Mouse (Mus musculus): ENCODE data around the gene Spem2.

The Spem2 gene

GRCm38 (mm10) chr11:69799394-69800137 is 18.7 kb downstream of the Spem2 start:
- no peak for DNase-seq (ENCODE audit: low read depth, low spot score)

- DNase-seq (ENCODE audit: low read depth, low spot score), result no peak
Observed at GRCm38 (mm10) chr11:69797924-69798323, 20.3 kb downstream of the Spem2 start.

- DNase-seq (ENCODE audit: low read depth, low spot score), result no peak
Observed at GRCm38 (mm10) chr11:69795983-69796435, 22.3 kb downstream of the Spem2 start.

- DNase-seq (ENCODE audit: low read depth, low spot score), result peak; percentile 86
Observed at GRCm38 (mm10) chr11:69795168-69795982, 22.9 kb downstream of the Spem2 start, which contains the start of gene Chrnb1. TSS of gene Chrnb1 (minus strand) at chr11:69795943.

- no peak for DNase-seq (ENCODE audit: low read depth, low spot score)
Observed at GRCm38 (mm10) chr11:69793429-69793828, 24.8 kb downstream of the Spem2 start.

- DNase-seq (ENCODE audit: low read depth, low spot score), result no peak
Observed at GRCm38 (mm10) chr11:69791420-69791819, 26.8 kb downstream of the Spem2 start.

- no peak for DNase-seq (ENCODE audit: low read depth, low spot score)
Observed at GRCm38 (mm10) chr11:69789431-69789830, 28.8 kb downstream of the Spem2 start.

- no peak for DNase-seq (ENCODE audit: low read depth, low spot score)
Observed at GRCm38 (mm10) chr11:69787306-69787705, 31.0 kb downstream of the Spem2 start.

- DNase-seq (ENCODE audit: low read depth, low spot score), result no peak
Observed at GRCm38 (mm10) chr11:69784793-69785272, 33.4 kb downstream of the Spem2 start.

- no peak for DNase-seq (ENCODE audit: low read depth, low spot score)
Observed at GRCm38 (mm10) chr11:69781828-69782227, 36.4 kb downstream of the Spem2 start.

- no peak for DNase-seq (ENCODE audit: low read depth, low spot score)
Observed at GRCm38 (mm10) chr11:69778985-69779384, 39.3 kb downstream of the Spem2 start.

- no peak for DNase-seq (ENCODE audit: low read depth, low spot score)
Observed at GRCm38 (mm10) chr11:69778258-69778982, 39.8 kb downstream of the Spem2 start.

- no peak for DNase-seq (ENCODE audit: low read depth, low spot score)
Observed at GRCm38 (mm10) chr11:69777504-69778257, 40.6 kb downstream of the Spem2 start.

- DNase-seq (ENCODE audit: low read depth, low spot score), result no peak
Observed at GRCm38 (mm10) chr11:69776488-69776887, 41.8 kb downstream of the Spem2 start.

GRCm38 (mm10) chr11:69775716-69776115 is 42.5 kb downstream of the Spem2 start:
- DNase-seq (ENCODE audit: low read depth, low spot score), result no peak

GRCm38 (mm10) chr11:69774961-69775360 is 43.3 kb downstream of the Spem2 start:
- DNase-seq (ENCODE audit: low read depth, low spot score), result peak; percentile 61

- no peak for DNase-seq (ENCODE audit: low read depth, low spot score)
Observed at GRCm38 (mm10) chr11:69767625-69767909, 50.7 kb downstream of the Spem2 start.

- DNase-seq (ENCODE audit: low read depth, low spot score), result no peak
Observed at GRCm38 (mm10) chr11:69766872-69767624, 51.2 kb downstream of the Spem2 start.

All from retina, adult 2 months (tissue).